Mouse (Mus musculus) limb, embryonic 11.5 days (tissue): ENCODE data around the gene H2afj. TPM values are rescaled to one million over a fixed set of nuclear protein-coding genes. Genes with fewer than 3 reads are reported as not detected.

Source experiments
- ATAC-seq: fragments of 200-750 bp; cut with Nextera tagmentation; 2 replicates; pipeline ENCODE4 v1.8.0; 2017; ENCODE audit warnings: low read depth; ENCODE audit not compliant: insufficient number of reproducible peaks, low FRiP score, low TSS enrichment
- DNase-seq: peaks from one replicate; pipeline ENCODE4 v3.0.0-alpha.2; 2015; ENCODE audit warnings: low spot score
- H3K27ac ChIP-seq: fragments of 300-500 bp; sonication (generic); replicated peaks from 2 replicates; pipeline ENCODE4 v1.5.1; 2014; ENCODE audit warnings: low read depth, mild to moderate bottlenecking, low read length
- H3K27me3 ChIP-seq: fragments of 300-500 bp; sonication (generic); 2 replicates; pipeline ENCODE4 v1.6.1; 2014; ENCODE audit warnings: mild to moderate bottlenecking, low read length, mixed read lengths; ENCODE audit not compliant: control insufficient read depth, insufficient read depth
- H3K36me3 ChIP-seq: fragments of 300-500 bp; sonication (generic); 2 replicates; pipeline ENCODE4 v1.6.1; 2014; ENCODE audit warnings: mild to moderate bottlenecking, low read length, moderate library complexity, mixed read lengths; ENCODE audit not compliant: control insufficient read depth, insufficient read depth
- H3K4me1 ChIP-seq: fragments of 300-500 bp; sonication (generic); 2 replicates; pipeline ENCODE4 v1.6.1; 2014; ENCODE audit warnings: low read length, mixed read lengths; ENCODE audit not compliant: control insufficient read depth, insufficient read depth
- H3K4me2 ChIP-seq: fragments of 300-500 bp; sonication (generic); 2 replicates; pipeline ENCODE4 v1.6.1; 2014; ENCODE audit warnings: low read depth, mild to moderate bottlenecking, moderate library complexity; ENCODE audit not compliant: severe bottlenecking
- H3K4me3 ChIP-seq: fragments of 300-500 bp; sonication (generic); 2 replicates; pipeline ENCODE4 v1.5.1; 2014; ENCODE audit warnings: low read depth, low read length
- H3K9ac ChIP-seq: fragments of 300-500 bp; sonication (generic); 2 replicates; pipeline ENCODE4 v1.6.1; 2014; ENCODE audit warnings: mild to moderate bottlenecking, low read length
- H3K9me3 ChIP-seq: fragments of 300-500 bp; sonication (generic); 2 replicates; pipeline ENCODE4 v1.6.1; 2016; ENCODE audit warnings: low read length; ENCODE audit not compliant: control insufficient read depth
- WGBS: fragments of 180-500 bp; shearing (Covaris S2); extraction: QIAGEN DNeasy Blood & Tissue Kit; methylation state at CpG from one replicate; pipeline ENCODE4 v1.1.7; 2014; 5-methylcytosine and 5-hydroxymethylcytosine counted together
- polyA plus RNA-seq: library from polyadenylated mRNA; unstranded; fragments of >200 nt; fragmentation: Nextera tagmentation; extraction: Ambion mirVana; gene quantifications from 2 replicates; pipeline ENCODE4 v1.2.1, GENCODE M21; 2014

The H2afj gene
- polyA plus RNA-seq, 1 experiment from 2014 or later, result 78.5 TPM

GRCm38 (mm10) chr6:136844903-136845302 is 36.9 kb downstream of the H2afj start:
- Histone ChIP-seq H3K4me1 (no peaks in the 10 kb centered on the region), H3K9ac (no peak overlapping the region), H3K4me3 (no peak overlapping the region), H3K9me3 (no peaks in the 10 kb centered on the region), H3K27ac (no peak overlapping the region), H3K27me3 (no peaks in the 10 kb centered on the region), H3K4me2 (no peak overlapping the region), H3K36me3 (no peaks in the 10 kb centered on the region)
- DNase-seq (no peak), ATAC-seq (no peak)
- WGBS, result 78% methylated on average over 2 of the region's 2 CpGs

DNA sequence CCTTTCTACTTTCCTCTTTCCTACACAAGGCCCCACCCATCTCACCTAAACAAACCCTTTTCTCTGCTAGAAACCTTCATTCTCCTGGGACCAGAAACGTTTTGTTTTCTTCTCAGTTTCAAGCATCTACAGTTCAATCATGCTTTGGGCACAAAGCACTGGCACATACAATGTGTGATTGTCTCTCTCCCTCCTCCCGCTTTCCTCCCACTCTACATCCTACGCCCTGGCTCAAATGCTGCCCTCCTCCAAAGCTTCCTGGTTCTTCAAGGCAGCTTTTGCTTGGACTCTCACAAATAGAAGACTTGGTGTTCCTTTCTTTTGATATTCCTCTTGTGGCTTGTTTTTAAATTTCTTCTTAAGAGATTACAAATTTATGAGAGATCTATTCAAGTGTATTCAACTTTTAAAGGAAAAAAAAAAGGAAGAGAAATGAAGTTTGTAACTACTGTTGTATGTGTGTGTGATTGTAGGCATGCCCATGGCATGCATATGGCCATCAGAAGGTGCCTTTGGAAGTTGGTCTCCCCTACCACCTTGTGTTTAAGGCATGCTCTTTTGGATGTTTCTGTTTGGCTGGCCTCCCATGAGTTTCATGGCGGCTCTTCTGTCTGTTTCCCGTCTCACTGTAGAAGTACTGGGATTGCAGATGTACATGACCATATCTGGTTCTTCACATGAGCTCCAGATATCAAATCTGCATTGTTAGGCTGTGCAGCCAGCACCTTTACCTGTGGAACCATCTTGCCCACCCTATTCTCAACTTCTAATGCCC is 37.8 kb downstream of the H2afj start:
- Histone ChIP-seq H3K4me1 (no peaks in the 10 kb centered on the region), H3K4me2 (no peak overlapping the region), H3K4me3 (no peak overlapping the region), H3K27ac (no peak overlapping the region), H3K9me3 (no peaks in the 10 kb centered on the region), H3K9ac (no peak overlapping the region), H3K27me3 (no peaks in the 10 kb centered on the region), H3K36me3 (no peaks in the 10 kb centered on the region)
- 73% methylated on average over 5 of the region's 5 CpGs for WGBS
- DNase-seq (no peak), ATAC-seq (no peak)

- Histone ChIP-seq H3K27ac (no peak overlapping the region), H3K9ac (no peak overlapping the region), H3K4me2 (no peak overlapping the region), H3K27me3 (no peaks in the 10 kb centered on the region), H3K36me3 (no peaks in the 10 kb centered on the region), H3K4me3 (no peak overlapping the region), H3K9me3 (no peaks in the 10 kb centered on the region), H3K4me1 (no peaks in the 10 kb centered on the region; the same call in 1 of the 2 replicates)
- DNase-seq, result no peak
- WGBS, result 89% methylated on average over 3 of the region's 3 CpGs
- ATAC-seq, result no peak
These were observed 39.2 kb downstream of the H2afj start for GRCm38 (mm10) chr6:136847267-136847666.

GRCm38 (mm10) chr6:136847790-136848189 is 39.7 kb downstream of the H2afj start:
- ATAC-seq (no peak), DNase-seq (peak; percentile 68)
- Histone ChIP-seq H3K27me3 (no peaks in the 10 kb centered on the region), H3K4me3 (no peak overlapping the region), H3K4me2 (no peak overlapping the region), H3K9me3 (no peaks in the 10 kb centered on the region), H3K27ac (no peak overlapping the region), H3K9ac (no peak overlapping the region), H3K36me3 (no peaks in the 10 kb centered on the region), H3K4me1 (peaks cover 4% of the 10 kb centered on the region; the same call in 1 of the 2 replicates)
- 32% methylated on average over 2 of the region's 2 CpGs for WGBS

DNA sequence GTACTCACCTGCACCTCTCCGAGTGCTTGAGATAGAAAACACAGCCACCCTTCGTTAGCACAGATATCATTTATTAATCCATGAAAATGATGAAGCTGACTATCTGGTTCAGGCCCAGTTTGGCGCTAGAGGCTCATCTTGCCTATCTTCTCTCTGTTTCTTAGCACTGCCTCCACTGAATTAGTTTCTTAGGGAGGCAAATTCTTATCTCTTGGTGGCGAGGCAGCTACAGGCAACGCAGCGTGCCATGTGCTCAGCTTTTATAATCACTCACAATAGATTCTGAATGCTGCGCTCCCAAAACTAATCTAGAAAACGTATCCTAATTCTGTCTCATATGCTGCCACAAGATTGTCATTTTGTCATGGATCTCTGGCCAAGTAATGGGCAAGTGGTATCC is 40.4 kb downstream of the H2afj start:
- Histone ChIP-seq H3K4me2 (no peak overlapping the region), H3K9me3 (no peaks in the 10 kb centered on the region), H3K4me1 (peaks cover 5% of the 10 kb centered on the region; the same call in 1 of the 2 replicates), H3K4me3 (no peak overlapping the region), H3K27me3 (no peaks in the 10 kb centered on the region), H3K9ac (no peak overlapping the region), H3K27ac (no peak overlapping the region), H3K36me3 (no peaks in the 10 kb centered on the region)
- no peak for ATAC-seq
- 89% methylated on average over 8 of the region's 8 CpGs for WGBS
- DNase-seq, result no peak

DNA sequence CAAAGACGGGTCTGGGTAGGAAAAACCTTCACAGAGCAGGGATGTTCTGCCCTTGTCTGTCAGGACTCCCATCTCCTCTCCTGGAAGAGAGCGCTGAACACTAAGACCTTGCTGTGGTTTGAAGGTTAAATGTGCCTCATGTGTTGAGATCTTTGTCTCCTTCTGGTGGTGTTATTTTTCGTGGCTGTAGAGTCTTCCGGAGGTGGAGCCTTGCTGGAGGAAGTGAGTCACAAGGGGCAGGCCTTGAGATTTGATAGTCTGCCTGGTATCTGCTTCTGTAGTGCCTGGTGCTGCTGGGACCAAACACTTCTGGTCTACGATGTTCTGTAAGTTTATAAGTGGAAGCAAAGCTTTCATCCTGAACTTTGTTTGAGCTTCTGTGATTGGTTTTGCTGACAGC is 40.9 kb downstream of the H2afj start:
- H3K4me3 ChIP-seq, result no peak overlapping the region
- H3K27me3 ChIP-seq, result no peaks in the 10 kb centered on the region
- no peaks in the 10 kb centered on the region for H3K9me3 ChIP-seq
- DNase-seq (no peak), ATAC-seq (no peak)
- H3K36me3 ChIP-seq, result no peaks in the 10 kb centered on the region
- WGBS, result 89% methylated on average over 5 of the region's 5 CpGs
- H3K4me2 ChIP-seq, result no peak overlapping the region
- no peak overlapping the region for H3K27ac ChIP-seq
- H3K4me1 ChIP-seq, result peaks cover 5% of the 10 kb centered on the region; the same call in 1 of the 2 replicates
- no peak overlapping the region for H3K9ac ChIP-seq

DNA sequence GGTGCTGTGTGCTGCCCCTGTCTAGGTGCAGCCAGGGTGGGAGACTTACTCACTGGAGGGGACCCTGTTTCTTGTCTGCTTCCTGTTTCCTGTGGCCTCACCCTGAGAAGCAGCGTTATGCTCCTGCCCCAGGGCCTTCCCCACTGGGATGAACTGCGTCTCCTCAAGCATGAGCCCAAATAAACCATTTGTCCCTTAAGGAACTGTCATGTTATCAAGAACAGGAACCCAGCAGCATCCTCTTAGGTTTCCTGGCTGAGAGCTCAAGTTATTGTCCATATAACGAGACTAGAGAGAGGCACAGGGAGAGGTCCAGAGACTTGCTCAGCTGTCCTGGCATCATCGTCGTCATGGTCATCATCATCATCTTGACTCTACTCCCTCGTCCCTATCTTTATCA is 42.2 kb downstream of the H2afj start:
- Histone ChIP-seq H3K27ac (no peak overlapping the region), H3K4me1 (peaks cover 5% of the 10 kb centered on the region; the same call in 1 of the 2 replicates), H3K27me3 (no peaks in the 10 kb centered on the region), H3K4me3 (no peak overlapping the region), H3K4me2 (no peak overlapping the region), H3K9me3 (no peaks in the 10 kb centered on the region), H3K36me3 (no peaks in the 10 kb centered on the region), H3K9ac (no peak overlapping the region)
- ATAC-seq (no peak), DNase-seq (no peak)
- WGBS, result 72% methylated on average over 6 of the region's 6 CpGs

GRCm38 (mm10) chr6:136852348-136852747 is 44.3 kb downstream of the H2afj start:
- H3K4me1 ChIP-seq, result peaks cover 8% of the 10 kb centered on the region; the same call in 1 of the 2 replicates
- no peak overlapping the region for H3K4me2 ChIP-seq
- H3K9me3 ChIP-seq, result no peaks in the 10 kb centered on the region
- no peak for ATAC-seq
- WGBS, result 82% methylated on average over 4 of the region's 4 CpGs
- H3K27ac ChIP-seq, result no peak overlapping the region; the same call in 1 of the 2 replicates
- no peak for DNase-seq
- no peak overlapping the region for H3K4me3 ChIP-seq
- no peaks in the 10 kb centered on the region for H3K27me3 ChIP-seq
- H3K9ac ChIP-seq, result no peak overlapping the region
- no peaks in the 10 kb centered on the region for H3K36me3 ChIP-seq
